Mouse (Mus musculus): ENCODE results near the gene Olfr1215. TPM values are rescaled to one million over a fixed set of nuclear protein-coding genes. Genes with fewer than 3 reads are reported as not detected.
"Not testable (repeated sequence)": the region's sequence is repeated elsewhere in the genome, so short reads cannot be mapped to it uniquely, and the experiment has no call there.

Olfr1215 gene
- not detected for total RNA-seq (2021)
- long read RNA-seq, experiment 1, result 0 reads
- long read RNA-seq, experiment 2, result 0 reads

DNA sequence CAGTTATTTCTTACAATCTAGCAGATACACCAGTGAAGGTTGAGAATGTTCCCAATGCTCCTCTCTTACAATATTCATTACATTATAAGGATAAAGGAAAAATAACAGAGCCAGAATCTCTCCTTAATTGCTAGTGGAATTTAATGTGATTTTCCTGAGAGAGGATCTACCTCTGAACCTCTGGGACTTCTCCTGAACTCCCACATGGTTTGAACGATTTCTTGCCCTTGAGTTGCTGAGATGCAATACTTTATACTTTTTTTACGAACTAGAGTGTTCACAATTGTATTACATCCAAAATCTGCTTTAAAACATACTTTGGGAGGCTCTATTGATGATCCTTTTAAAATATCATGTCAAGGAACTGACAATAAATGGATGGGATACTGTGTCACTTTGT, at the start of gene Olfr1215:
TSS of gene Olfr1215 (minus strand) at position 101 of the 400 bp plus-strand sequence.
- no peak for DNase-seq
- intact Hi-C loops (cut with DNase I), result no loop called here

- DNase-seq, result no peak
Measured at GRCm38 (mm10) chr2:89031965-89032364, 25.2 kb upstream of the Olfr1215 start, which contains the start of gene Olfr1217. Gene Olfr1217, minus strand, starts transcription at chr2:89032065.

DNA sequence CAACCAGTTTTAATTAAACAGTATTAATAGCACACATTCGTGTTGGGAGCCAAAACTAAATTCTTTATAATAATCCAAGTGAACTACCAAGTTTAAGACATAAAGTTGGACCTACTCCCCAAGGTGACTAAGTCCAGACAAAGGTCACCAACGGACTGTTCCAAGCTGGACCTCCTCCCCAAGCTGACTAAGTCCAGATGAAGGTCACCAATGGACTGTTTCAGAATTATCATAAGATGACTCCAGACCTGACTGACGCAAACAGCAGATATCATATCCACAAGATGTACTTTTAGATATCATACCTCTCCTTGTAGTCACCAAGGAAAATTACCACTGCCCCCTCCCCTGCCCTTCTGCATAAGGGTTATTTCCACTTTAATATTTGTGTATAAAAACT, 14.7 kb upstream of the Olfr1215 start:
- intact Hi-C loops (cut with DNase I); DNase-seq: not testable (repeated sequence)

More at GRCm38 (mm10) chr2:89031965-89032364, 25.2 kb upstream of the Olfr1215 start, which contains the start of gene Olfr1217:
- intact Hi-C loops (cut with DNase I), result no loop called here

- intact Hi-C loops (cut with DNase I), result no loop called here
- no peak for DNase-seq
Measured at GRCm38 (mm10) chr2:89018240-89018639, 11.5 kb upstream of the Olfr1215 start, which contains the start of gene Olfr1216. Gene Olfr1216, minus strand, starts transcription at chr2:89018340.

DNA sequence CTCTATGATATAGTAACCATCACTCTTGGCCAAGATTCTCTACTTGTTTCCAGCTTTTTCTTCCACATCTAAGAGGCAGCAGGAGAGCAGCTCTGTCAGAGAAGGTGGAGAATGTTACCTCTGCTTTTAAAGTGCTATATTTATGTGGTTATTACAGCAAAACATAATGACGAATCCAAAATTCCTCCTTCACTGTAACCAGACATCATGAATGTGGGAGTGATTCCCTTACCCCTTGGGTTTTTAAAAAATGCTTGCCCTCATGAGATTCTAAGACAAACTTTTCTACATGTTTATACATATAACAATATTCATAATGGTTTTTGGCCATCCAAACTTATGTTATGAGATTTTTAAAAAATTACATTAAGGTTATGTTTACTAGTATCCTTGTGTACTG, 14.2 kb downstream of the Olfr1215 start, which contains the start of gene Olfr1214:
TSS of gene Olfr1214 (minus strand) at position 101 of the 400 bp plus-strand sequence.
- intact Hi-C loops (cut with DNase I), result no loop called here
- no peak for DNase-seq

DNA sequence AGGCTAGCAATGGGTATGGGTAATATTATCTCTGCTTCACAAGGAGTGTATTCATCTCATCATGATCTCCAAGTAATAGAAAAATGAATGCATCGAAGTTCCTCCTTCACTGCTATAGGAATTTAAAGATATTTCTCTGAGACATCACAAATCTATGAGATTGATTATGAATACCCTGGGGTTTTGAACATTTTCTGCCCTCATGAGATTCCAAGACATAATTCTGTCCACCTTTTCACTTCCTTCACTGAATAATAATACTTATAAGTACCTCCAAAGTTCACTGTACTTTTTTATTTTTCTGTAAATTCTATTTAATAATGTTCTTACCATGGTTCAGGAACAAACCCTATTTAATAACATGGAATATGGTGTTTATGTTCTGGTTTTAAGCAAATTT, 26.6 kb downstream of the Olfr1215 start, which contains the start of gene Gm13762:
TSS of gene Gm13762 (minus strand) at position 101 of the 400 bp plus-strand sequence.
- DNase-seq, result no peak
- intact Hi-C loops (cut with DNase I), result no loop called here

GRCm38 (mm10) chr2:88953669-88954068, 53.1 kb downstream of the Olfr1215 start, which contains the start of gene Olfr1212:
Gene Olfr1212, plus strand, starts transcription at chr2:88953969.
- intact Hi-C loops (cut with DNase I), result no loop called here

More at GRCm38 (mm10) chr2:88953669-88954068, 53.1 kb downstream of the Olfr1215 start, which contains the start of gene Olfr1212:
- DNase-seq, result no peak

Other genes starting within 250 kb of the Olfr1215 start
- not detected for gene Olfr1199, start 246.5 kb downstream of the Olfr1215 start, total RNA-seq (2021)
- not detected for gene Olfr1200, start 236.5 kb downstream of the Olfr1215 start, total RNA-seq (2021)
- not detected for gene Olfr1201, start 213.9 kb downstream of the Olfr1215 start, total RNA-seq (2021)
- not detected for gene Olfr1202, start 192.5 kb downstream of the Olfr1215 start, total RNA-seq (2021)
- not detected for gene Olfr1205, start 177.2 kb downstream of the Olfr1215 start, total RNA-seq (2021)
- not detected for gene Olfr1204, start 157.7 kb downstream of the Olfr1215 start, total RNA-seq (2021)
- gene Olfr1206, start 143.7 kb downstream of the Olfr1215 start, total RNA-seq (2021), result not detected
- not detected for gene Olfr1208, start 104.7 kb downstream of the Olfr1215 start, total RNA-seq (2021)
- not detected for gene Olfr1209, start 91.8 kb downstream of the Olfr1215 start, total RNA-seq (2021)
- not detected for gene Olfr1211, start 68.9 kb downstream of the Olfr1215 start, total RNA-seq (2021)
- gene Olfr1212, start 53.0 kb downstream of the Olfr1215 start, total RNA-seq (2021), result not detected
- gene Gm13762, start 26.7 kb downstream of the Olfr1215 start, total RNA-seq (2021), result not detected
- not detected for gene Olfr1214, start 14.3 kb downstream of the Olfr1215 start, total RNA-seq (2021)
- not detected for gene Olfr1216, start 11.4 kb upstream of the Olfr1215 start, total RNA-seq (2021)
- not detected for gene Olfr1217, start 25.1 kb upstream of the Olfr1215 start, total RNA-seq (2021)
- not detected for gene Olfr1218, start 54.2 kb upstream of the Olfr1215 start, total RNA-seq (2021)
- gene Olfr1219, start 76.5 kb upstream of the Olfr1215 start, total RNA-seq (2021), result not detected
- not detected for gene Olfr1220, start 99.9 kb upstream of the Olfr1215 start, total RNA-seq (2021)
- not detected for gene Olfr1221, start 110.3 kb upstream of the Olfr1215 start, total RNA-seq (2021)
- not detected for gene Olfr1222, start 126.1 kb upstream of the Olfr1215 start, total RNA-seq (2021)
- gene Olfr1223, start 144.6 kb upstream of the Olfr1215 start, total RNA-seq (2021), result not detected
- gene Olfr1224-ps1, start 157.1 kb upstream of the Olfr1215 start, total RNA-seq (2021), result not detected
- gene Olfr1225, start 167.7 kb upstream of the Olfr1215 start, total RNA-seq (2021), result not detected
- not detected for gene Olfr1226, start 193.1 kb upstream of the Olfr1215 start, total RNA-seq (2021)
- not detected for gene Olfr1228, start 247.1 kb upstream of the Olfr1215 start, total RNA-seq (2021)

Measured in gastrocnemius, postnatal 36 days (tissue).